24 mouse cellular contexts compared by ENCODE assay signal in the genomic region with DNA sequence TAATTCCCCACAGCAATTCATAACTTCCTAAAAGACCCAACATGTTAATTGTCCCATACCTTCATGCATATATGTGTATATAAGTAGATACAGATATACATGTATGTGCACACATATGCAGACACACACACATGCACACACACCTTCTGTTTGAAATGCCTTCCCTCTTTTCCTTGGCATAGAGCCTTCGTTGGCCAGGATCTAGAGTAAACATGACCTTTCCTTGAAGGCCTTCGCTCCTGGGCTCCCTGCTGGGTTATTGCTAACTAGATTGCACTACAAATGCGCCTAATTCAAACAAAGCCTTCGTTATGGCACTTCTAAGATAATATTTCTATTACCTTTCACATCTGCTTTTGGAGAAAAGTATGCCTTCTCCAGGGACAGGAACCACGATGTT. TPM values are rescaled to one million over a fixed set of nuclear protein-coding genes. Genes with fewer than 3 reads are reported as not detected.
A peak's percentile ranks its signal among the peaks of the same experiment; 100 is the strongest.
DNase-seq lines count a peak whose midpoint lies in the region; ATAC-seq and TF ChIP-seq lines count a peak whose summit lies in the region.
"Had no signal": no experiment of that assay in that cellular context is flagged by ENCODE, and none has a peak within 500 bp of the region (broad histone marks: within the 10 kb centered on the region; RNA-seq: fewer than 3 reads in every experiment).

No protein-coding gene starts in this region.

- H3K9me3 ChIP-seq in intestine, postnatal 0 days (ENCODE audit: control insufficient read depth), result no peaks in the 10 kb centered on the region
- H3K9me3 ChIP-seq: embryonic facial prominence, embryonic 10.5 days; embryonic facial prominence, embryonic 13.5 days; forebrain, embryonic 12.5 days; forebrain, embryonic 15.5 days; hindbrain, embryonic 12.5 days; hindbrain, embryonic 15.5 days had no signal

- no peak overlapping the region for H3K4me2 ChIP-seq in intestine, postnatal 0 days (replicated peaks; ENCODE audit: low read depth)
- H3K4me2 ChIP-seq: embryonic facial prominence, embryonic 13.5 days; forebrain, embryonic 12.5 days; forebrain, embryonic 15.5 days; heart, embryonic 11.5 days; hindbrain, embryonic 12.5 days; hindbrain, embryonic 15.5 days had no signal

- H3K36me3 ChIP-seq in intestine, postnatal 0 days (ENCODE audit: control insufficient read depth, insufficient read depth), result no peaks in the 10 kb centered on the region
- H3K36me3 ChIP-seq: embryonic facial prominence, embryonic 10.5 days; embryonic facial prominence, embryonic 13.5 days; forebrain, embryonic 12.5 days; forebrain, embryonic 15.5 days; hindbrain, embryonic 12.5 days; hindbrain, embryonic 15.5 days had no signal

- no peaks in the 10 kb centered on the region for H3K27me3 ChIP-seq in intestine, postnatal 0 days (replicated peaks; ENCODE audit: control insufficient read depth, insufficient read depth, low read length)
- H3K27me3 ChIP-seq: embryonic facial prominence, embryonic 13.5 days; forebrain, embryonic 12.5 days; forebrain, embryonic 15.5 days; hindbrain, embryonic 12.5 days; hindbrain, embryonic 15.5 days had no signal

- WGBS in intestine, postnatal 0 days, result 26% methylated on average over 5 of the region's 5 CpGs

- TF ChIP-seq CTCF in intestine, postnatal 0 days (IDR thresholded peaks at IDR 0.05; ENCODE audit: low read depth), result no peak

- no peak overlapping the region for H3K9ac ChIP-seq in intestine, postnatal 0 days (ENCODE audit: low read depth, low read length)
- H3K9ac ChIP-seq: embryonic facial prominence, embryonic 13.5 days; forebrain, embryonic 12.5 days; forebrain, embryonic 15.5 days; hindbrain, embryonic 12.5 days; hindbrain, embryonic 15.5 days had no signal

- peak; percentile 38 for DNase-seq in adrenal gland, adult 8-10 months
- no peak for DNase-seq in adrenal gland, postnatal 25 days
- DNase-seq in lung, postnatal 36 days, result peak; percentile 10
- no peak for DNase-seq in lung, postnatal 4 days
- DNase-seq in adrenal gland, postnatal 36 days, result peak; percentile 40 to 54
- DNase-seq in Muller cell, postnatal 12 days (ENCODE audit: inconsistent ontology term), result no peak
- DNase-seq: cerebellum, adult 11-12 months; cerebellum, adult 8-10 months; cerebellum, postnatal 10 days; cerebellum, postnatal 36 days; embryo, embryonic 11 days; gastrocnemius, postnatal 25 days; kidney, adult 11 months had no signal

- no peak overlapping the region for H3K4me3 ChIP-seq in intestine, postnatal 0 days (ENCODE audit: low read depth, low read length)
- H3K4me3 ChIP-seq: embryonic facial prominence, embryonic 10.5 days; embryonic facial prominence, embryonic 13.5 days; erythroblast, embryonic 14.5 days; forebrain, embryonic 12.5 days; forebrain, embryonic 15.5 days; hindbrain, embryonic 12.5 days; hindbrain, embryonic 15.5 days had no signal

- H3K4me1 ChIP-seq in intestine, postnatal 0 days (replicated peaks; ENCODE audit: control insufficient read depth, insufficient read depth, low read length), result no peaks in the 10 kb centered on the region
- H3K4me1 ChIP-seq: embryonic facial prominence, embryonic 10.5 days; embryonic facial prominence, embryonic 13.5 days; forebrain, embryonic 12.5 days; forebrain, embryonic 15.5 days; hindbrain, embryonic 12.5 days; hindbrain, embryonic 15.5 days had no signal

- ATAC-seq in intestine, postnatal 0 days, result no peak
- ATAC-seq: activated CD4-positive, CD25-positive, alpha-beta regulatory T cell, adult 4 months; CD4-positive, CD25-positive, alpha-beta regulatory T cell, adult 4 months; forebrain, embryonic 15.5 days had no signal

- no peak overlapping the region for H3K27ac ChIP-seq in intestine, postnatal 0 days (ENCODE audit: low read depth, low read length)
- H3K27ac ChIP-seq: embryonic facial prominence, embryonic 10.5 days; embryonic facial prominence, embryonic 13.5 days; forebrain, embryonic 12.5 days; forebrain, embryonic 15.5 days; hindbrain, embryonic 12.5 days; hindbrain, embryonic 15.5 days had no signal

RNA-seq across cellular contexts. Expression of a gene that starts 20.9 kb away (rescaled TPM):
- total RNA-seq in adrenal gland, adult 8-10 months (2022), result 10 to 100 TPM; 26.3 to 56.6 (median 36.9) TPM
- total RNA-seq in adrenal gland, postnatal 25 days (2021), result 29.3 and 44.1 TPM in 2 replicates
- 10 to 100 TPM; 35.6 to 43.2 TPM for total RNA-seq in adrenal gland, postnatal 36 days (2021)
- 204 and 209 TPM in 2 replicates for polyA plus RNA-seq in intestine, postnatal 0 days (2015; fragmentation: Nextera tagmentation; extraction: Ambion mirVana)

RNA-seq across cellular contexts. Expression of a gene that starts 59.3 kb away (rescaled TPM):
- total RNA-seq in adrenal gland, adult 8-10 months (2022), result 100 to 1,000 TPM in 3 of 4 experiments, 10 to 100 TPM in 1; 97.8 to 124 (median 106) TPM
- total RNA-seq in adrenal gland, postnatal 25 days (2021), result 107 and 111 TPM in 2 replicates
- 100 to 1,000 TPM; 120 to 128 TPM for total RNA-seq in adrenal gland, postnatal 36 days (2021)
- polyA plus RNA-seq in intestine, postnatal 0 days (2015; fragmentation: Nextera tagmentation; extraction: Ambion mirVana), result 71.0 and 71.4 TPM in 2 replicates

Comparison
In these comparisons a context has a peak if more than half of its experiments do, and no peak if none do; other contexts are left out.
1. DNase-seq: peak in adrenal gland, adult 8-10 months (single experiment), lung, postnatal 36 days (single experiment) and adrenal gland, postnatal 36 days (2 of 2); none in adrenal gland, postnatal 25 days (single experiment), lung, postnatal 4 days (0 of 2) and Muller cell, postnatal 12 days (single experiment).